Mouse (Mus musculus) E14TG2a.4 (cell line): ENCODE measurements at regions not wholly inside any gene's neighbourhood (a gene's known extent, or its start where the extent isn't known, plus 50 kb on each side); places are given as distances from the start of the nearest gene placed in this dataset.

ENCODE experiments used
- CTCF ChIP-seq: conservative IDR thresholded peaks from 2 replicates; pipeline ENCODE4 v1.5.1; 2014; ENCODE audit warnings: low read length
- NANOG ChIP-seq: IDR thresholded peaks from 2 replicates; pipeline ENCODE4 v1.6.1; 2014; ENCODE audit warnings: borderline replicate concordance, low read length, mixed read lengths
- POU5F1 ChIP-seq: IDR thresholded peaks from 2 replicates; pipeline ENCODE4 v1.6.1; 2014; ENCODE audit warnings: low read length, borderline replicate concordance

DNA sequence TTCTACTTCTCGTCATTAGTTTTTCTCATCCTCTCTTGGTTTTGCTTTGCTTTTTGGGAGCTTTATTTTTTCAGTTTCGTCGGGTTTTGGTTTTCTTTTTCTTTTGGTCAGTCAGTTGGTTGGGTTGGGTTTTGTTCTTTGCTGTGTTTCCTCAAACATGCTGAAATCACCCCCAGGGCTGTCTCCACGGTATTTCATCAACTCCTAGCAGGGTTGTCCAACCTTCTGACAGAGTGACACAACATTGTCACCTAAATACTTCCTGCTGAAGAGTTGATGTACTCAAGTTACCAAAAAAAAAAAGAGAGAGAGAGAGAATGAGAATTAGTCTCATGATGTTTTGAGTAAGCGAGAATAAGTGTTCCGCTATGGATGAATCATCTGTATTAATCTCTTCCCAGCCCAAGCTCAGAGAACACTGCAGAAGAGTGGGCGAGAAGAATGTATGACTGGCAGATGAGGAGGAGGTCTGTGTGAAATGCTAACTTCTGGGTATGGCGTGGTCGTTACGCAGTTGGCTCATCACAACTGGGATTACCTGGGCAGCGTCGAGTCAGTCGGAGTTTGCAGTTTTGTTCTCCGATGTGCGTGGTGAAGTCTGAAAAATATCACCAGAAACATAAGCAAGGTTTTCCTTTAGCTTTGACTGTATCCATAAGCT lies 130.5 kb upstream of the Pmfbp1 start:
- no peak for TF ChIP-seq CTCF
- TF ChIP-seq POU5F1: no peak
- no peak for TF ChIP-seq NANOG
